ENCODE assay signal across 23 mouse cellular contexts in genomic region chr1:134293738-134294604, GRCm38 (mm10). TPM values are rescaled to one million over a fixed set of nuclear protein-coding genes. Genes with fewer than 3 reads are reported as not detected.
DNase-seq lines count a peak whose midpoint lies in the region; ATAC-seq and TF ChIP-seq lines count a peak whose summit lies in the region.
"Had no signal": no experiment of that assay in that cellular context is flagged by ENCODE, and none has a peak within 500 bp of the region (broad histone marks: within the 10 kb centered on the region; RNA-seq: fewer than 3 reads in every experiment).

No protein-coding gene starts in this region.

- ATAC-seq in erythroblast, adult 5-6 weeks (replicated peaks; ENCODE audit: low FRiP score, poor library complexity, severe bottlenecking): no peak
- ATAC-seq: forebrain, postnatal 0 days; inflammation-experienced regulatory T-cells, adult 6 months had no signal

- no peak overlapping the region for H3K27ac ChIP-seq in layer of hippocampus, adult 2 months
- H3K27ac ChIP-seq in brown adipose tissue, adult 24 weeks (replicated peaks; ENCODE audit: low read depth, low read length): peak overlapping the region; percentile 93
- H3K27ac ChIP-seq: embryonic facial prominence, embryonic 12.5 days; heart, embryonic 15.5 days; limb, embryonic 15.5 days; lung, embryonic 15.5 days; neural tube, embryonic 12.5 days had no signal

- TF ChIP-seq CTCF in layer of hippocampus, adult 2 months (conservative IDR thresholded peaks at IDR 0.05): peak; percentile 28; the same call in 1 of the 2 replicates

- peaks cover 27% of the 10 kb centered on the region for H3K4me1 ChIP-seq in brown adipose tissue, adult 24 weeks (ENCODE audit: control insufficient read depth, insufficient read depth, insufficient read length, low read length)

- H3K4me3 ChIP-seq in layer of hippocampus, adult 2 months: no peak overlapping the region
- no peak overlapping the region for H3K4me3 ChIP-seq in brown adipose tissue, adult 24 weeks (ENCODE audit: insufficient read depth, low read depth, low read length)
- H3K4me3 ChIP-seq: embryonic facial prominence, embryonic 12.5 days; heart, embryonic 15.5 days; limb, embryonic 15.5 days; lung, embryonic 15.5 days; neural tube, embryonic 12.5 days had no signal

- DNase-seq in adrenal gland, adult 2 months: peak; percentile 65
- no peak for DNase-seq in adrenal gland, adult 18-20 months (ENCODE audit: low spot score in 2 of 2)
- no peak for DNase-seq in layer of hippocampus, adult 2 months (ENCODE audit: low spot score in 2 of 2)
- DNase-seq in layer of hippocampus, postnatal 10 days (ENCODE audit: low spot score in 2 of 2): no peak
- DNase-seq in lung, postnatal 25 days (ENCODE audit: low spot score): peak; percentile 25
- no peak for DNase-seq in spleen, postnatal 4 days (ENCODE audit: low spot score in 2 of 2)
- DNase-seq: cerebellum, adult 2 months; forebrain, postnatal 0 days; heart, adult 11 months; kidney, postnatal 25 days; thymus, postnatal 4 days had no signal

RNA-seq across cellular contexts. Expression of gene Myog, which starts 4.2 kb away (rescaled TPM):
- not detected for total RNA-seq in adrenal gland, adult 2 months (2021)
- not detected in 2 replicates for polyA plus RNA-seq in adrenal gland, adult 2 months (2012; rRNA removed)
- not detected for total RNA-seq in adrenal gland, adult 18-20 months (2021)
- not detected for total RNA-seq in layer of hippocampus, adult 2 months (2021)
- not detected for total RNA-seq in layer of hippocampus, postnatal 10 days (2021)
- not detected in 2 replicates for polyA plus RNA-seq in brown adipose tissue, adult 24 weeks (2012; ENCODE audit: insufficient read depth, insufficient read length, missing spikeins)
- total RNA-seq in erythroblast, adult 5-6 weeks (2015; ENCODE audit: low replicate concordance): not detected in 2 replicates
- total RNA-seq in erythroblast, adult 5-6 weeks (2017; ENCODE audit: low replicate concordance): not detected in 2 replicates
- total RNA-seq: CH12.LX; layer of hippocampus, postnatal 25 days; left cerebral cortex, postnatal 14 days had no signal
- polyA plus RNA-seq: cerebellum, adult 2 months; inflammation-experienced regulatory T-cells, adult 6 months; midbrain, postnatal 0 days had no signal

RNA-seq across cellular contexts. Expression of gene Ppfia4, which starts 38.8 kb away (rescaled TPM):
- 1 to 10 TPM in 1 of 2 experiments, under 1 TPM in 1; 0.86 to 1.5 TPM for total RNA-seq in adrenal gland, adult 2 months (2021)
- polyA plus RNA-seq in adrenal gland, adult 2 months (2012; rRNA removed): 6.8 and 8.0 TPM in 2 replicates
- 1 to 10 TPM; 1.4 TPM for total RNA-seq in adrenal gland, adult 18-20 months (2021)
- 10 to 100 TPM; 71.9 to 79.7 TPM for total RNA-seq in layer of hippocampus, adult 2 months (2021)
- 10 to 100 TPM; 84.9 to 97.0 TPM for total RNA-seq in layer of hippocampus, postnatal 10 days (2021)
- 1.7 TPM in 1 of 2 replicates, not detected in the other for polyA plus RNA-seq in brown adipose tissue, adult 24 weeks (2012; ENCODE audit: insufficient read depth, insufficient read length, missing spikeins)
- 2.1 and 4.2 TPM in 2 replicates for total RNA-seq in erythroblast, adult 5-6 weeks (2015; ENCODE audit: low replicate concordance)
- total RNA-seq in erythroblast, adult 5-6 weeks (2017; ENCODE audit: low replicate concordance): 2.8 and 3.8 TPM in 2 replicates

RNA-seq across cellular contexts. Expression of gene Adora1, which starts 58.7 kb away (rescaled TPM):
- 100 to 1,000 TPM; 110 to 198 TPM for total RNA-seq in adrenal gland, adult 2 months (2021)
- 180 and 209 TPM in 2 replicates for polyA plus RNA-seq in adrenal gland, adult 2 months (2012; rRNA removed)
- total RNA-seq in adrenal gland, adult 18-20 months (2021): 100 to 1,000 TPM; 111 to 130 TPM
- 100 to 1,000 TPM; 202 to 221 TPM for total RNA-seq in layer of hippocampus, adult 2 months (2021)
- total RNA-seq in layer of hippocampus, postnatal 10 days (2021): 100 to 1,000 TPM; 162 to 169 TPM
- 41.1 and 67.9 TPM in 2 replicates for polyA plus RNA-seq in brown adipose tissue, adult 24 weeks (2012; ENCODE audit: insufficient read depth, insufficient read length, missing spikeins)
- not detected in 2 replicates for total RNA-seq in erythroblast, adult 5-6 weeks (2015; ENCODE audit: low replicate concordance)
- total RNA-seq in erythroblast, adult 5-6 weeks (2017; ENCODE audit: low replicate concordance): not detected in 2 replicates
- total RNA-seq: CH12.LX had no signal
- polyA plus RNA-seq: inflammation-experienced regulatory T-cells, adult 6 months had no signal

Comparison
In these comparisons a context has a peak if more than half of its experiments do, and no peak if none do; other contexts are left out.
1. DNase-seq: peak in adrenal gland, adult 2 months (single experiment) and lung, postnatal 25 days (single experiment); none in adrenal gland, adult 18-20 months (0 of 2), layer of hippocampus, adult 2 months (0 of 2), layer of hippocampus, postnatal 10 days (0 of 2) and spleen, postnatal 4 days (0 of 2).
2. RNA of gene Ppfia4, which starts 38.8 kb away (total RNA-seq): 84.9 to 97.0 TPM in layer of hippocampus, postnatal 10 days and 71.9 to 79.7 TPM in layer of hippocampus, adult 2 months; 2.1 to 4.2 TPM in erythroblast, adult 5-6 weeks, 0.86 to 1.5 TPM in adrenal gland, adult 2 months and 1.4 TPM in adrenal gland, adult 18-20 months; every median in the first group is over 10 times any median in the second.
3. RNA of gene Adora1, which starts 58.7 kb away (total RNA-seq): 202 to 221 TPM in layer of hippocampus, adult 2 months, 110 to 198 TPM in adrenal gland, adult 2 months, 162 to 169 TPM in layer of hippocampus, postnatal 10 days and 111 to 130 TPM in adrenal gland, adult 18-20 months; not detected in erythroblast, adult 5-6 weeks; every median in the first group is over 100 times any median in the second.